Mouse (Mus musculus) left cerebral cortex, postnatal 4 days (tissue): ENCODE measurements around the gene Pnp2. TPM values are rescaled to one million over a fixed set of nuclear protein-coding genes. Genes with fewer than 3 reads are reported as not detected.

Experiments
- DNase-seq: peaks from one replicate; pipeline ENCODE4 v3.0.0-alpha.2; 2022
- intact Hi-C: fragments of 180-260 bp; cut with DNase I; formaldehyde crosslinking; loops from one replicate; pipeline ENCODE4 v1.15.1; 2025
- total RNA-seq, 2 experiments: library from RNA; stranded (reverse); gene quantifications; 2 replicates each; pipeline ENCODE4 v1.2.3; 2021

Gene Pnp2
- total RNA-seq, 2 experiments from 2014 or later, result 0.78 to 1.0 TPM

- intact Hi-C loops, result no loop called here
- no peak for DNase-seq
These were observed 42.3 kb downstream of the Pnp2 start for GRCm38 (mm10) chr14:50997999-50998666.

GRCm38 (mm10) chr14:51007152-51007801 lies 51.5 kb downstream of the Pnp2 start, which contains the start of gene Rnase10:
Gene Rnase10, plus strand, starts transcription at chr14:51007751.
- DNase-seq, result no peak
- intact Hi-C loops, result no loop called here

- DNase-seq, result peak; percentile 12
- intact Hi-C loops, result no loop called here
These were observed 52.3 kb downstream of the Pnp2 start for GRCm38 (mm10) chr14:51007914-51008713.

- no peak for DNase-seq
- intact Hi-C loops, result no loop called here
These were observed 53.0 kb downstream of the Pnp2 start for GRCm38 (mm10) chr14:51008781-51009180.

GRCm38 (mm10) chr14:51009572-51009971 lies 53.8 kb downstream of the Pnp2 start:
- intact Hi-C loops, result no loop called here
- DNase-seq, result no peak

Other genes starting within 250 kb of the Pnp2 start
- not detected for gene Olfr748, start 248.6 kb upstream of the Pnp2 start, total RNA-seq
- not detected for gene Olfr749, start 210.9 kb upstream of the Pnp2 start, total RNA-seq
- 10 to 100 TPM; 79.6 to 89.0 TPM for gene Ttc5, start 170.5 kb upstream of the Pnp2 start, total RNA-seq
- gene Ccnb1ip1, start 148.3 kb upstream of the Pnp2 start, total RNA-seq, result under 1 TPM in 1 of 2 experiments, not detected in 1; 0.58 TPM
- 10 to 100 TPM; 33.5 to 35.3 TPM for gene Parp2, start 148.2 kb upstream of the Pnp2 start, total RNA-seq
- 1 to 10 TPM; 1.6 to 3.4 TPM for gene Tep1, start 85.4 kb upstream of the Pnp2 start, total RNA-seq
- gene Klhl33, start 58.5 kb upstream of the Pnp2 start, total RNA-seq, result 1 to 10 TPM; 1.3 to 1.7 TPM
- 10 to 100 TPM; 37.8 to 40.1 TPM for gene Osgep, start 31.1 kb upstream of the Pnp2 start, total RNA-seq
- gene Apex1, start 31.0 kb upstream of the Pnp2 start, total RNA-seq, result 10 to 100 TPM; 78.9 to 83.2 TPM
- gene Pip4p1, start 25.1 kb upstream of the Pnp2 start, total RNA-seq, result 10 to 100 TPM; 72.8 to 76.0 TPM
- gene Pnp, start 24.9 kb upstream of the Pnp2 start, total RNA-seq, result 10 to 100 TPM in 1 of 2 experiments, 1 to 10 TPM in 1; 9.3 to 11.6 TPM
- gene Gm49342, start 11.5 kb upstream of the Pnp2 start, total RNA-seq, result 10 to 100 TPM in 1 of 2 experiments, 1 to 10 TPM in 1; 8.0 to 10.6 TPM
- gene Rnase10, start 51.8 kb downstream of the Pnp2 start, total RNA-seq, result under 1 TPM in 1 of 2 experiments, not detected in 1; 0.24 TPM
- gene Rnase9, start 85.9 kb downstream of the Pnp2 start, total RNA-seq, result not detected
- gene Rnase11, start 94.2 kb downstream of the Pnp2 start, total RNA-seq, result not detected
- not detected for gene Rnase12, start 101.7 kb downstream of the Pnp2 start, total RNA-seq
- gene Olfr750, start 118.4 kb downstream of the Pnp2 start, total RNA-seq, result not detected
- 10 to 100 TPM; 10.3 to 11.0 TPM for gene Rnase4, start 135.1 kb downstream of the Pnp2 start, total RNA-seq
- 1 to 10 TPM; 2.1 TPM for gene Ang, start 135.2 kb downstream of the Pnp2 start, total RNA-seq
- gene Eddm3b, start 158.4 kb downstream of the Pnp2 start, total RNA-seq, result not detected
- under 1 TPM in 1 of 2 experiments, not detected in 1; 0.32 TPM for gene Rnase6, start 167.9 kb downstream of the Pnp2 start, total RNA-seq
- under 1 TPM in 1 of 2 experiments, not detected in 1; 0.48 TPM for gene Rnase1, start 190.8 kb downstream of the Pnp2 start, total RNA-seq
- not detected for gene Rnase2b, start 206.3 kb downstream of the Pnp2 start, total RNA-seq
- gene Ang2, start 243.2 kb downstream of the Pnp2 start, total RNA-seq, result not detected
- gene Ear14, start 247.4 kb downstream of the Pnp2 start, total RNA-seq, result not detected